Mouse (Mus musculus) adrenal gland, postnatal 36 days (tissue): Measurements from ENCODE around the gene B4galt1. TPM values are rescaled to one million over a fixed set of nuclear protein-coding genes. Genes with fewer than 3 reads are reported as not detected.

Experiments used
- DNase-seq, 2 experiments: peaks; one replicate each; pipeline ENCODE4 v3.0.0; 2021; ENCODE audit warnings: mixed read lengths in 1 of 2
- total RNA-seq, 2 experiments: library from RNA; stranded (reverse); gene quantifications; 2 replicates each; pipeline ENCODE4 v1.2.3; 2021

B4galt1 gene
- total RNA-seq, 2 experiments from 2014 or later: 75.7 to 89.5 TPM

DNA sequence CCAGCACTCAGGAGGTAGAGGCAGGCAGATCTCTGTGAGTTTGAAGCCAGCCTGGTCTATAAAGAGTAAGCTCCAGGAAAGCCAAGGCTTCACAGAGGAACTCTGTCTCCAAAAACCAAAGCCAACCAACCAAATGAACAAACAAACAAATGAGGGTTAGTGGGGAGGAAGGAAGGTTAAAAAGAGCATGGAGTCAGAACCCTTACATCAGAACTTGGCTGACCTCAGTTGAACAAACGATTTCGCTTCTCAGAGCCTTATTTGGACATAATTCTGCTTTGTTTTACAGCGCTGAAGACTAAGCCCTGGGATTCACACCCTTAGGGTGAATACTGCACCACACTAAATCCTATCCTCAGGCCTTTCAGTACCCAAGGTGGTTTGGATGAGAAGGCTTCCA, 18.3 kb upstream of the B4galt1 start:
- no peak for DNase-seq

DNA sequence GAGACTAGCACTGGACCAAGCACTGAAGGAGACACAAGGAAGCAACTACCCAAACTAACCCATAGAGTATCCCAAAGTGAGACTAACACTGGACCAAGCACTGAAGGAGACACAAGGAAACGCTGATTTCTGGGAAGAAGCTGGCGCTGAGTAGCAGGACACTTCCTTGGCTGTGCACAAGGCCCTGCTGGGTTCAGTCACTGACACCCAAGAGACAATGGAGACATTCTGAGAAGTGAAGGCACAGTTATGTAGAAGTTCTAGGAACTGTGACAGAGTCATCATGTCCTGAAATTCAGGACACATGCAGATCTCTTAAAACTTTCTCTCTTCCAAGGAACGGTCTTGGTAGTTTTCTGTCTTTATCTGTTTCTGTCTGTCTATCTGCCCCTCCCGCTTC, 16.4 kb upstream of the B4galt1 start:
- DNase-seq: no peak

DNA sequence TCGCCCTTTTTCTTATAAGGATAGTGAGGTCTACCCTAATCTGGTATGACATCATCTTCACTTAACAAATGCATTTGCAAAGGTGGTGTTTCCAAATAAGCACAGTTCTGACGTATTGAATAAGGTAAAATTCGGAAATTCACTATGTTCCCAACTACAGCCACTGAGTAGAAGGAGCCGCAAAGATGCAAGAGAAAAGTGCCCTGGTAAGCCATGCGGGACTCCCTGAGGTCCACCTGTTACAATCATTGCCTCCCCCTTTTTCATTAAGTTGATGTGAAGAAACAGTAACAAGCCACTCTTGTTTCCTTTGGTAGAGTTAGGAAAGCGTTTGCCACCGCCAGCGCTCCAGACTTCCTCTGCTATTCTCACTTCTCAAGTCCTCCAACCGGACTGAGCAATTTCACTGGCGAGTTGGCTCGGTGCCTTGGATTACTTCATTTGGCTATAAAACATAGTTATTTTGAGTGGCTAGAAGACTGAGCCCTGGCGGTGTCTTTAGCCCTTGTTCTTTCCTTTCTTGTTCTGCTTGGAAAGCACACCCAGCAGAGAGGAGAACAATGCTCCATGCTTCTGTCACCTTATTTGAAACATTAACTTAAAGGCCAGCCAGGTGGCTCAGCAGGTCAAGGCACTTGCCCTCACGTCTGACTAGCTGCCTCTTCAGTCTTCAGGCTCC, 14.9 kb upstream of the B4galt1 start:
- DNase-seq: peak; percentile 88 to 91

DNA sequence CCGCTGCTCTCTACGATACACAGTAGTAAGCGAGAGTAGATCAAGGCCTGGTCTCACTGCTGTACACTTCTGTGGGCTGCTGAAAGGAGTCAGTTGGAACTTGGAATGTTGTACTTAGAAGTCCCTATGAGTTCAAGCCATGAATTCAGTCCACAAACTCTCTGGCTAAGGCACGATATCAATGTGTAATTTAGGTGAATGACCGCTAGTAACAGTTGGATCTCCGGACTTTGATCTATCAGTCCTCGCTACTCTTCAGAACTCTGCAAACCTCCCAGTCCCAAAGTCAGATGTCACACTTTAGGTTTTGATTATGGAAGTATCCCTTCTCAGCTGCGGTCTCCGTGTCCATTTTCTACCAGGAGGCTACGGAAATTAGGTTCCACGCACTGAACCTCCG, 10.6 kb upstream of the B4galt1 start:
- DNase-seq: no peak

DNA sequence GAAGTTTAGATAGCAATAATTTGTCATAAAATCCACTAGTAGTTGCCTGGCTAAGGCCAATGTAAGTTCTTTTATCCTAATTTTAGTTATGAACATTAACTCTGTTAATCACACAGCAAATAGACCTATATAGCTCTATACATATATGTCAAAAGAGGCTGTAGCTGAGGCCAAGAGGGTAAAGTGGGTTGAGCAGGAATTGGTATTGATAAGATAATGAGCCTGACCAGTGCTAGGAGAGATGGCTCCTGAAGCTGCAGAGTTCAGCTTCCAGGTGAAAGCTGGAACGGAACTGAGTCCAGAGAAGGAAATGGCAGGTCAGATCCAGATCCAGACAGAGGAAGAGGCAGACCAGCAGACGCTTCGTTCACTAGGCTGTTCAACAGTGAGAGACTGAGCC, 9.5 kb upstream of the B4galt1 start:
- DNase-seq: no peak

DNA sequence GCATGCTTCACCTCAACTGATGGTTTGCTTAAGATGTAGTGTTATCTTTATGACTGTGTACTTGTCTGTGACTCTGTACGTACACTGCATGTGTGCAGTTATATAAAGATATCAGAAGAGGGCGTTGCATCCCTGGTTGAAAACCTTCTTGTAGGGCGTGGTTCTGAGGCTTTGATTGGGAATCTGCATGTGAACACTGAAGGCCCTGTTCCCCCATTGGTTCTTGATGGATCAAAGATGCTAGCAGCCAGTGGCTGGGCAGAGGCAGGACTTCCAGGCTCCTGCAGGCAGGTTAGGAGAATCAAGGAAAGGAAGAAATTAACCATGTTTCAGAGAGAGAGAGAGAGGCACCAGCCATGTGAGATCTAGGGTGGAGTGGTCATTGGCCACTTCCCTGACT, 7.3 kb upstream of the B4galt1 start:
- no peak for DNase-seq

DNA sequence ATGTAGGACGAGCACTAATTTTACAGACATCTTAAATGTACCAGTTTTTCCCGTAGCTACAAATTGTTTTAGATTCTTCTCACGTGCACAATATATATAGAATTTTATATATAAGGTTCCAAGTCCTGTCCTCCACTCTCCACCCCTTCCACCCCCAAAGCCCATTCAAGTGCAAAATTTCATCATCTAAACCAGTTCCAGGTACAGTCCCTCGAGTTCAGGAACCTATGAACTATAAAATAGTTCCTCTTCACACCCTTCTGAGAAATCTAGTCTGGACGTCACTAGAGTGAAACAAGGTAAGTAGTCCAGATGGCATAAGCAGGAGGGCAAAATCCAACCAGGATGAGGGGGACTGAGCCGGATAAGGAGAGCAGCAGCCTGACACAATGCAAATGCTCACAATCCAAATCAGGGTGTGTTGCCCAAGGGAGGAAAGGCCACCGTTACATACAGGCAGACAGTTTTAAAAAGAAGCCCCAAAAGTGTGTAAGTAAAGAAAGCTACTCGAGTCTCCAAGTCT, 4.1 kb upstream of the B4galt1 start:
- DNase-seq: no peak

DNA sequence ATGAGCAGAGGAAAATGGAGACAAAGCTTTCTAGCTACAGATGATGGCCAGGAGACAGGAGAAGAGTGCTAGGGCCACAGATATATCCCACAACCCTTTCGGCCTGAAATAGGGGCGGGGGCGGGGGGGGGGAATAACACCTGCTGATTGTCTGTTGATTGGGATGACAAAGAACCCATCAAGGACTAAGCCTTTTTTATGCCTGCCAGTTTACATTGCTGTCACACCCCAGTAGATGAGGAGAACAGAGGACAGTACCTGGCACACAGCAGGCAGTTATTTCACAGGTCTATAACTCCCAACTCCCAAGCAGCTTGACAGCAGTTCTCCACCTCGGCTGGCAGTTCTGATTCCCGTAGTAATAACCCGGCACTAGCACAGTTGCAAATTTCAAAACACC, 2.8 kb upstream of the B4galt1 start:
- DNase-seq: no peak

DNA sequence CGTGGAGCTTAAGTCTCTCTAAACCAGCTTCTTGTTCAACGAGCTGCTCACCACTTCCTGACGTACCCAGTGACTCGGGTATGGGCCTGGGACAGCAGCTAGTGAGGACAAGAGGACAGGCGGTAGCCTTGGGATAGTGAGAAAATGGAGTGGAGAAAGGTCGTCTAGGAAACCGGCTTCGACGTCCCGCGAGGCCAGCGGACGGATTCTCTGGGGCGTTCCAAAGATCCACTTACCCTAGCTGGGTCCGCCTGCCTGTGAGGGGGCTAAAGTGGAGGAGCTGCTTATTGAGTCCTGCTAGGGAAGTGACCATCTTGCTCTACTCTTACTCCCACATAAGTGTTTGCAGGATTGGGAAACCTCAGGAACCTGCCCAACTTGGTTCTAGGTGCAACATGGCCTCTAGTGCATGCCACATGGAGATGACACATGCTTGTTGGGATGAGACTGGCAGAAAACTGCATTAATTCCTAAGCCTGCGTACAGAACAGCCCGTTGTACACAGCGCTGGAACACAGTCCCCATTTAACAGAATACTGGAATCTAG, 655 bp upstream of the B4galt1 start:
- DNase-seq: no peak

DNA sequence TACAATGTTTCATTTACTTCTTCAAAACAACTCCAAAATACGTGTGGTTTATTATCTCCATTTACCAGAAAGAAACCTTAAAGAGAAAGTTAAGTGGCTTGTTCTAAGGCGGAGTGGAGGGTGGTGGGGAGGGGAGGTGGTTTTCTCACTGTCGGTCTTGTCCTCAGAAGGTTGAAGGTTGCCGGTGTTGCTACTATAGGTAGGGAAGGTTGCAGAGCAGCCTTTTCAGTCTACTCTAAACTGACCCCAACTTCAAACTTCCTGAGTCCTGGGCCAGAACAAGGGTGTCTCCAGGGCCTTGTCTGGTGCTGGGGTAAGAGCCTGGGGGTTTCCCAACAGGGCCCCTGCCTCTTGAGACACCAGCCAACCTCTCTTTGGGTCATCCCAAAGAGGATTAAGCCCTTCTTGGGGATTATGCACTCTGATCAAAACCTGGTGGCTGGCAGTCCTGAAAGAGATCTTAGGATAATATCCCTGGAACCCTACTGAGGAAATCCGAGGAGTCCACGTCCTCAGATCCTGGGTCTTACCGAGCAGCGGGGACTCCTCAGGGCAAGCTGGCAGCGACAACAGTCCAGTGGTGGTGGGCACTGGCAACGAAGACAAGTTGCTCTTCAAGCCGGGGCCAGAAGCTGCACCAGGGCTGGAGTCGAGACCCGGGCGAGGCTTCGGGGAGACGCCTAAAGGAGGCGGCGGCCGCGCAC, 792 bp downstream of the B4galt1 start:
- peak in 1 of 2 experiments; percentile 41 for DNase-seq

DNA sequence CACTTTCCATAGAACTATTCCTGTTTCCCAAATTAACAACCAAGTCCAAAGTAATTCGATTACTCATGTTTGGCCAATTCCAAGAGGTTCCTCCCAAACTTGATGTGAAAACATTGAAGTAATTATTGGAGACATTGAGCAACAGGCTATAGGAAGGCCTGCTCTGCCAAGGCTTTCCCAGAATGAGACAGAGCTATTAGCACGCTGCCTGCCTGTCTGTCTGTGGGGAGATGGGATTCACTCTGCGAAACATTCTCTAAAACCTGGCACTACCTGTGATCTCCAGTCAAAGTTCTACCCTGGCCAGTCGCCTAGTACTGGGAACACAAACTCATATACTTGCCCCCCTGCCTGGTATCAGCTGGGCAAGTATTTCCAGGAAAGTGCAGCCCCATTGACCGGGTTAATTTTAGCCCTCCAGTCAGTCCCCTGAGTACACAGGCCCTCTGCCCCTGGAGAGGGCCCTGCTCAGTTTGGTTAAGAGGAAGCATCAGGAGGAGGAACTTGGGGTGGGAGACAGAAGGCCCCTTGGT, 1.5 kb downstream of the B4galt1 start:
- DNase-seq: no peak

DNA sequence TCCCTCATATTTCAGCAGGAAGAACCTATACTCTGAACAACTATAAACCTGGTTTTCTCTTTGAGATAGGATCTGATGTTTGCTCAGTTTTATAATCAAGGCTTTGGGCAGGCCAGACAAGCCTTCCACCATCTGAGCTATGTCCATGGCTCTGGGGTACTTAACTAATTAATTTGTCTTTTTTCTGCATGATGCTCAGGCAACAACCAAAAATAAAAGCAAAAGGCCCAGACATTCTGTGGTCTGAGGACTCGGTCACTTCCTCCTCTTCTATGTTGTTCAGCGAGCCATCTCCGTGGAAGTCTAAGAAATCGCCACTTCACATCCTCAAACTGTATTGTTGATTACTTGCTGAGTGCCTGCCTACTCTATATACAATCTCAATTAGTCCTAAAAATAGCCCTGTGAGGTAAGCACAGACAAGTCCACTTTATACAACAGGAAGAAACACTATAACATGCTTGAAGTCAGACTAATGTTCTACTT, 2.0 kb downstream of the B4galt1 start:
- DNase-seq: no peak

DNA sequence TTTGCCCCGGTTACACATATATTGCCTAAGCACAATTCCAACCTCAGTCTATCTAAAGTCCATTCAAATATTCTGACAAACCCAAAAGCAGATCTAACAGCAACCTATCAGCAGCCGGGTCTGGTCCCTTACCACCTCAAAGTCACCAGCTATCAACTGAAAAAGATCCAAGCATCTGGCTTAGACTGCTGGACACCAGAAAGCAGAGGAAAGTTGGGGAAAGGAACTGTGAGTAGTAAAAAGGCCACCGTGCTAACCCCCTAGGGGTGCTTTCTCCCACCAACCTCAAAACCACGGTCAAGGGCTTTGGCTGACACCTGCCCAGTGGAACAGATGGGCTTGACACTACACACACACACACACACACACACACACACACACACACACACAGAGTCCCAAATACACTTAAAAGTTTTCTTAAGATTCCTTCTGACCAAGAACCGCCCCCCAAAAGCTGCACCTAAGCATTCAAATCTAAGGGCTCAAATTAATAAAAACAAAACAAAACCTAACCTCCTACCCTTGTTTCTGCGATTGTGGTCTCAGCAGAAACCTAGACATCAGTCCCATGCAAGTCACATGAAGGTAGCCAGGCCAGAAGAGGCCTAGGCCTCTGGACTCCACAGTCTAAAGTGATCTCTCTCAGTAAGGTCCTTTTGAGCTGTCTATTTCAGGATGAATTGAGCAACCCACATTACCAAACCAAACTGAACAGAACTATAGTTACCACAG, 2.6 kb downstream of the B4galt1 start:
- no peak for DNase-seq

DNA sequence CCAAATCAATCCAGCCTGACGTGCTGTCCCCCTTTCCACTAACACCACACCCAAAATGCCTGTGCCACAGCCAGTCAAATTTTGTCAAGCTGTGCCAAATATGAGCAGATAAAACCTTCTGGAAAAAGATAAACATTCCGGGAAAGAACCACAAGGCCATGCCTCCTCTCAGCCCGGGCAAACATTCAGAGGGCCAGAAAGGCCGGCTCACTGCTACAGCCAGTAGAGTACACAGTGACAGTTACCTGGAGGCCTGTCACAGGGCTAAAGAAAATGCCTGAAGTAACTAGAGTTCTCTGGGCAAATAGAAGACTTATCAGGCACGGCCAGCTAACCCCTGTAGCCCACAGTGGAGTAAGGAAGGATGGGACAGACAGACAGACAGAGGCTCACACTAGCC, 3.2 kb downstream of the B4galt1 start:
- DNase-seq: peak; percentile 71 to 73

DNA sequence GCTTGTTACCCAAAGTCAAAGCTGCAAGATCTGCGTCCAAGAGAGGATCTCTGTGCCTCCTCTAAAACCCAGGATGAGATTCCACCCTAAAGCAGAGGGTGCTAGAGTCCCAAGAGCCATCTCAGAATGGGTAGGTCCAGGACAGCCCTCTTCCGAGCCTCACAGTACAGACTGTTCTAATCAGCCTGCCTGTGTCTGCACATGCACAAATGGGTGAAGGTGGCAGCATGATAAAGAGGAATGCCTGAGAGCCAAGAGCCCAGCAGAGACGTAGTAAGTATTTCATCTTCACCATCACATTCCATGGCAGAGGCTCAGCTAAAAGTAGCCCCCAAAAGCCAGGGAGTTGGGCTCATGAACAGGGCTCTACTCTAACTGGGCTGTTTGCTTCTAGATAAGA, 4.3 kb downstream of the B4galt1 start:
- DNase-seq: no peak

DNA sequence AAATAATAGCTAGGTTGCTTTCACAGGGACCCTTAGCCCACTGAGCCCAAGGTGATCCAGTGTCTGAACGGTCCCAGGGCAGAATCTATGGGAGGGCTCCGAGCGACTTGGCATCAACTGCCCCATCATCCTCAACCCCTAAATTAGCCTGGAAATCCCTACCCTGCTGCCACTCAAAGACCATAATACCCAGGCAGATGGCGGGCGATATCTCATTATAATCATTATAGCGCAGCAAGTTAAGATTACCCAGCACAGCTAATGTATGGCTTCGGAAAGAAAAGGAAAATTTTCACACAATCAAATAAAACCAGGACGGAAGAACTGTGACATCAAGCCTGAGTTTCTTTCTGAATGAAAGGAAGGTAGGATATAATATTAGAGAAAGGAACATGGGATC, 5.6 kb downstream of the B4galt1 start:
- no peak for DNase-seq

DNA sequence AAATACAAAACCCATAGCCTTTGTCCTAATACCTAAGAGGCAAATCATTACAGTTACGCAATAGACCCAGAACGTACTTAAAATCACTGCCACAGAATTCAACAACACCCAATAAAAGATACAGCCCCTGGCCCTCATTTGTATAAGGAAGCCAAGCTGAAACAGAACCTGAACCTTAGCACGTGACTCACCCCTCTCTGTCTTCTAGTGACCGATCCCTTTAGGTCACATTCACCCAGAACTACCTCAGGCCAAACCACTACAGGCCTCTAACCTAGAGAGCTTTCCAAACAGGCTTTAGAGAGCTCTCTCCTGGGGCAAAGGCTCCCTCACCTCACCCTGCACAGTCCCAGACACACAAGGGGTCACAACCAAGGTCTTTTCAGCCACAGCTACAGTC, 6.6 kb downstream of the B4galt1 start:
- DNase-seq: peak in 1 of 2 experiments; percentile 33

DNA sequence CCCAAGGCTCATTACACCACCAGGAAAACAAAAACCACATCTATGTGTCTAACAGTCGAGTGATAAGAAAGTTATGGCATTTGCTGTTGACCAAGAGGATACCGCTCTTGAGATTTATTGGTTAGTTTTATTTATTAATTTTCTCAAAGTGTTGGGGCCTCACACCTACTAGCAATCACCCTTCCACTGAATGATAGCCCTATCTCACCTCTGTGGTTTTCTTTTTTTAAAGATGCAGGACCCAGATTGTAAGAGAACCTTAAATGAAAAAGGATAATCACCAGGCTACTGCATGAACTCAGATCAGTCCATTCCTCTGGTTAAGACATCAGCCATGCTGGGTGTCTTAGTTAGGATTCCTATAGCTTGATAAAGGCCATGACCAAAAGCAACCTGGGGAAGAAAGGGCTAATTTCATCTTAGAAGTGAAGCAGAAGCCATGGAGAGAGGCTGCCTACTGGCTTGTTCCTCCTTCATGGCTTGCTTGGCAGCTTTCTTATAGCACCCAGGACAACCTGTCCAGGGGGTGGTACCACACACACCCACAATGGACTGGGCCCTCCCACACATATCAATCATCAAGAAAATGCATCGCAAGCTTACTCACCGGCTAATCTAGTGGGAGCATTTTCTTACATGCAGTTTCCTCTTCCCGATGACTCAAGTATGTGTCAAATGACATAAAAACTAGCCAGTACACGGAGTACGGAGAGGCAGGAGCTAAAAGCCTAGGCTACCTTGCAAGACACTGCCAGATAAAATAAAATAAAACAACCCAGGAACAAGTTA, 7.5 kb downstream of the B4galt1 start:
- peak in 1 of 2 experiments; percentile 51 for DNase-seq

DNA sequence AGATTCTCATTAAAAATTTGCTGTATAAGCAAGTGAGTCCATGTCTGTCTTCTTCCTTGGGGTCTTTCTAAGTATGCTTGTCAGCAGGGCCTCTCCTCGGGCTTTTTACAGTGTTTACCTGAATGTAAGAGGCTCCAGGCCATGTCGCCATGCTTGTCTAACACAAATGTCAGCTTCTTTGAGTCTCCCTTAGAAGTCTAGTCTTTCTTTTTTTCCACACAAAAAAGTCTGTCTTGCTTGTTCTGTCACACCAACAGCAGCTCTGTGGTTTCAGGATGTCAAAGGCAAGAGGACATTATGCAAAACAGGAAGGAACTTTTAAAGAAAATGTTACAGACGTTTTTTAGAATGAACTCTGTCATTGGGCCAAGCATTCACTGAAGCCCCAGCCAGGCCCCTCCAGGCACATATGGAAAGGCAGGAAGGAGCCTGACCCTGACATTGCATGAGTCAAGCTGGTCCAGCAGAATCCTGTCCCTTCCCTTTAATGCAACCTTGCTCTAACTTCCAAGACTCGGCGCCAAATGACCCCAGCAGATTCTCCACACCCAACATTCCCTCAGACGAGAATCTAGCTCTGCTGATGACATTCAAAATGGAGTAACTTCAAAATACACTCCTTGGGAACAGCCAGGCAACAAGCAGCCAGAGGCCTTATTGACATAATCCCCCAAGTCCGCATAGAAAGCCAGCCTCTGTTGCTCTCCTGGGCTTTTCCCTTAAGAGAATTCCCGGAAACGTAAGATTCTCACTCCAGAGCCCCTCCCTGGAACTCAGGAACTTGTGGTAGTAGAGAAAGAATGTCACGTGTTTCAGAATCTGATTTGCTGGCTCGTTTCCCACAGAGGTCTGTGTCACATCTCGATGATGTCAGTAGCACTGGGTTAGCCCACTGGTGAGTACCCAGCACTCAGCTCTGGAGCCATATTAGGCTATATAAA, 8.7 kb downstream of the B4galt1 start:
- DNase-seq: peak; percentile 59 to 69

DNA sequence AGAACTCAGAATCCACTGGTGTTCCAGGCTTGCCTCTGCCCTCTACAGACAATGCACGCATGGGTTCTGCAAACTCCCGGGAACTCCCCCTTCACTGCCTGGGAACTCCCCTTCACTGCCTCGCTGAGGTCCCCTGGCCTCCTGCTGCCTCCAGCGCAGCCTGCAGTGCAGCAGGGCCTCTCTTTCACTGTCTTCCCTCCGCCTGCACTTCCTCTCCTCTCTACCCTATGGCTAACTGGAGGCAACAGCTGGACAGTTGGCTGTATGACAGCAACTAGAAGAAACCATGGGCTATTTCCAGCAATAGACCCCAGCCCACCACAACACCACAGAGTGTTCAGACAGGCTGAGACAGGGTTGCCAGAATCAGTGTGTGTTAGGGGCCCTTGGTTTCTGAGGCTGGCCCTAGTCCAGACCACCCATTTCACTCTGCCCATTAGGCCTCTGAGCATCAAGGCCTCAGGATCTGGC, 9.5 kb downstream of the B4galt1 start:
- peak in 1 of 2 experiments; percentile 54 for DNase-seq
